ENCODE assay signal across 1 mouse cellular context in genomic region chr8:70797081-70798070, GRCm38 (mm10).
A peak's percentile ranks its signal among the peaks of the same experiment; 100 is the strongest.
TF ChIP-seq lines count a peak whose summit lies in the region.

No protein-coding gene starts in this region.

TF ChIP-seq in CH12.LX, 34 proteins besides CTCF, POLR2A, EP300 and RAD21:
- TF ChIP-seq MXI1 (IDR thresholded peaks at IDR 0.05; ENCODE audit: low read depth, low read length) (no peak), NRF1 (IDR thresholded peaks at IDR 0.05; ENCODE audit: low read depth, low read length) (peak; percentile 58; the same call in 1 of the 2 replicates)
